Mouse (Mus musculus): ENCODE results near the gene Lsamp.
"Not testable (repeated sequence)": the region's sequence is repeated elsewhere in the genome, so short reads cannot be mapped to it uniquely, and the experiment has no call there.

Gene Lsamp

GRCm38 (mm10) chr16:41912584-41913193 is 1928.5 kb downstream of the Lsamp start:
- in situ Hi-C loops (cut with MboI; ENCODE audit: low pct_unique_long_range_greater_than_20kb in 1 of 2, low sequenced_read_pairs in 2 of 2, unreplicated experiment in 1 of 2), result no loop called here

- in situ Hi-C loops (cut with MboI; ENCODE audit: low pct_unique_long_range_greater_than_20kb in 1 of 2, low sequenced_read_pairs in 2 of 2, unreplicated experiment in 1 of 2), result no loop called here
Measured at GRCm38 (mm10) chr16:41913346-41913745, 1929.2 kb downstream of the Lsamp start.

GRCm38 (mm10) chr16:41916342-41916741 is 1932.2 kb downstream of the Lsamp start:
- in situ Hi-C loops (cut with MboI; ENCODE audit: low pct_unique_long_range_greater_than_20kb in 1 of 2, low sequenced_read_pairs in 2 of 2, unreplicated experiment in 1 of 2), result no loop called here

GRCm38 (mm10) chr16:41917057-41917821 is 1933.1 kb downstream of the Lsamp start:
- in situ Hi-C loops (cut with MboI; ENCODE audit: low pct_unique_long_range_greater_than_20kb in 1 of 2, low sequenced_read_pairs in 2 of 2, unreplicated experiment in 1 of 2), result no loop called here

- in situ Hi-C loops (cut with MboI; ENCODE audit: low pct_unique_long_range_greater_than_20kb in 1 of 2, low sequenced_read_pairs in 2 of 2, unreplicated experiment in 1 of 2), result no loop called here
Measured at GRCm38 (mm10) chr16:41929546-41929945, 1945.4 kb downstream of the Lsamp start.

- in situ Hi-C loops (cut with MboI; ENCODE audit: low pct_unique_long_range_greater_than_20kb in 1 of 2, low sequenced_read_pairs in 2 of 2, unreplicated experiment in 1 of 2), result no loop called here
Measured at GRCm38 (mm10) chr16:41935701-41936100, 1951.5 kb downstream of the Lsamp start.

GRCm38 (mm10) chr16:41936908-41937595 is 1952.9 kb downstream of the Lsamp start:
- in situ Hi-C loops (cut with MboI; ENCODE audit: low pct_unique_long_range_greater_than_20kb in 1 of 2, low sequenced_read_pairs in 2 of 2, unreplicated experiment in 1 of 2), result no loop called here

GRCm38 (mm10) chr16:41937596-41937990 is 1953.4 kb downstream of the Lsamp start:
- in situ Hi-C loops (cut with MboI; ENCODE audit: low pct_unique_long_range_greater_than_20kb in 1 of 2, low sequenced_read_pairs in 2 of 2, unreplicated experiment in 1 of 2), result no loop called here

- in situ Hi-C loops (cut with MboI; ENCODE audit: low pct_unique_long_range_greater_than_20kb in 1 of 2, low sequenced_read_pairs in 2 of 2, unreplicated experiment in 1 of 2), result no loop called here
Measured at GRCm38 (mm10) chr16:41938258-41938657, 1954.1 kb downstream of the Lsamp start.

DNA sequence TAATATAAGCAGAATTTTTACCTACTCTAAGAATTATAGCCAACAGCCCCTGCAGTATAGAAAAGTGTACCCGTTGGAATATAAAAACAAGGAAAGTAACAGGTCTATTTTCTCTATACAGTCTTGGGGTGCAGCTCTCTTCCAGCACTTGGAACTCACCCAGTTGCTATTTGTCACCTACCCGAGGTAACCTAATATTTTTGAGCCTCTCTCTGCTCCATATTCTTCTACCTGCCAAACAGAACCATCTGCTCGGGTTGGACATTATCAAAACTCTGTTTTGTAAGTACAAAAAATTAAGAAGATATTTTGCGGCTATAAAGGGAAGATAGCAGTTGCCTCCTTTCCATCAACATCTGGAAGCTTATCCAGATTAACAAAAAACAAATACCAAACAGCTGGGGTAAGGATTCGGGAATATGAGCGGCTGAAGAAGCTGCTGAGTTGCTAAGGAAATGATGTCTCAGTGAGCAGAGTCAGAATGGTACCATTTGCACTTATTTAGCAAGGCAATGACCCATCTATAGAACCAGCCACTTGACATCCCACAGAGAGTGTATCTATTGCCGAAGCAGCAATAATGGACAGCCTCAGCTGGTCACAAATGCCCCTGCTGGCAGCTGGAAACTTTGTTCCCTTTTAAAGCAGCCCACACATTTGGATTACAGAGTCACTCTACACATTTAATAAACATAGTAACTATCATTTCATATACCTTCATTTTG is 1957.6 kb downstream of the Lsamp start:
- in situ Hi-C loops (cut with MboI; ENCODE audit: low pct_unique_long_range_greater_than_20kb in 1 of 2, low sequenced_read_pairs in 2 of 2, unreplicated experiment in 1 of 2), result no loop called here

- in situ Hi-C loops (cut with MboI; ENCODE audit: low pct_unique_long_range_greater_than_20kb in 1 of 2, low sequenced_read_pairs in 2 of 2, unreplicated experiment in 1 of 2), result no loop called here
Measured at GRCm38 (mm10) chr16:41957811-41958210, 1973.7 kb downstream of the Lsamp start.

- in situ Hi-C loops (cut with MboI; ENCODE audit: low pct_unique_long_range_greater_than_20kb in 1 of 2, low sequenced_read_pairs in 2 of 2, unreplicated experiment in 1 of 2), result no loop called here
Measured at GRCm38 (mm10) chr16:41965636-41966035, 1981.5 kb downstream of the Lsamp start.

DNA sequence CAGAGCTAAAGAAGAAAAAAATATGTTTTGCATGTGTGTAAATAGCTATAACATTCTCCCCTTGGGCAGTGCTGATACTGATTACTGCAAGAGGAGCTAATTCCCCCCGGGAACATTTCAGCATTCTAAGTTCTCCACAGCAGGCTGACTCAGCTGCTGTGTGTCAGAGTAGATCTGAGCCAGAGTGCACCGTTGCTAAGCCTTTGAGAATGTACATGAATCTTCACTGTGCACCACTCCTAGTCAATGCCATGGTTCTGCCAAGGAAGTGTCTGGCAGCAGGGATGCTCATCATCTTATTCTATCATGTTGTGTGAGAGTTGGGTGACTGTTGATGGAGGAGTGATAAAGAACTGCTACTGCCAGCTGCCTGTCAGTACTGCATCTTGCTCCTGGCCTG is 1985.1 kb downstream of the Lsamp start:
- in situ Hi-C loops (cut with MboI; ENCODE audit: low pct_unique_long_range_greater_than_20kb in 1 of 2, low sequenced_read_pairs in 2 of 2, unreplicated experiment in 1 of 2), result no loop called here

- in situ Hi-C loops (cut with MboI; ENCODE audit: low pct_unique_long_range_greater_than_20kb in 1 of 2, low sequenced_read_pairs in 2 of 2, unreplicated experiment in 1 of 2), result no loop called here
Measured at GRCm38 (mm10) chr16:41974866-41975719, 1990.9 kb downstream of the Lsamp start.

DNA sequence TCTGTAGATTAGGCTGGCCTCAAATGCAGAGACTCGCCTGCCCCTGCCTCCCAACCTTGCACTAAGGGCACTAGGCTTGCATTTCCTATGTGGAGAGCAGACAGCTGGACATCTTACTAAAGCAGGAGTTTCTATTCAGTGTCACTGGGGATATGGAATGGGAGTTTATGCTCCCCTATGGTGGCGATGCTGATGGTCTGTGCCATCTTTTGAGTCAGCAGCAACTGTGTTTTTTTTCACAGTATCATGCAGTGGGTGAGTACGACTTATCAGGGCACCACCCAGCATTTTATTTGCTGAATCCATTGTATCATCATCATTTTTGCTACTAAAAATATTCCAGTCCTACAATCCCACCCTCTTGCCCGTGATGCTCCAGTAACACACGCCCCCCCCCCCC is 1992.7 kb downstream of the Lsamp start:
- in situ Hi-C loops (cut with MboI; ENCODE audit: low pct_unique_long_range_greater_than_20kb in 1 of 2, low sequenced_read_pairs in 2 of 2, unreplicated experiment in 1 of 2), result no loop called here

DNA sequence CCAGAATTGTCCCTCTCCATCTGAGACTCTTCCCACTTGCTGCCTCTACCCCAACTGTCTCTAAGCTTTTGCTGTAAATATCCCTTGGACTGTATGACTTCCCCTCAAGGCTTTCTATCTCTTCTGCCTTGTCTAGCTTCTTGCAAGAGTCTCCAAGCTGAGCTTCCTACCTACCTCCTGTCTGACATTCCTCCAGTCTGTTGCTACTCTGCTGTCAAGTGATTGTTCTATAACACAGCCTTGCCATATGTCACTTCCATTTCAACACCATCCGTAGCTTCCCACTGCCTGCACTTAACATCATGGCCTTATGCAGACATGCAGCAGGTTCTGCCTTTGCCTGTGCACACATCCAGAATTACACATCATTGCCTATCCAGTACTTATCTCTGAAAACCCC is 2012.8 kb downstream of the Lsamp start:
- in situ Hi-C loops (cut with MboI; ENCODE audit: low pct_unique_long_range_greater_than_20kb in 1 of 2, low sequenced_read_pairs in 2 of 2, unreplicated experiment in 1 of 2), result no loop called here

DNA sequence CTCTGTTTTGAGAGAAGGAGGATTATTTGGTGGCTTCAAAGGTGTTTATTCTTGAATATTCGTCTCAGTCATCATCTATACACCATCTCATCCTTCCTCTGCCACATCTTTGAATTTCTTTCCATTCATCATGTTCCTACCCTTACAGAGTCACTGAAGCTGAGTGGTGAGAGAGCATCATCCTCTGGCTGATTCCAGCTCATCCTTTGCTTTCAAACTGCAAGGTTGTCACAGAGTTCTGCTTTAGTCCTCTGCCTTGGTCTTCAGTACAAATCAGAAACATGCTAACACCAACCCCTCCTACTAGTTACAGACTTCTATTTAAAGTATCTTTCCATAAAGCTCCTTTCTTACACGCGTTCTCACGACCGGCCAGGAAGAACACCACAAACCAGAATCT is 2018.8 kb downstream of the Lsamp start:
- in situ Hi-C loops (cut with MboI; ENCODE audit: low pct_unique_long_range_greater_than_20kb in 1 of 2, low sequenced_read_pairs in 2 of 2, unreplicated experiment in 1 of 2), result no loop called here

- in situ Hi-C loops (cut with MboI; ENCODE audit: low pct_unique_long_range_greater_than_20kb in 1 of 2, low sequenced_read_pairs in 2 of 2, unreplicated experiment in 1 of 2), result not testable (repeated sequence)
Measured at GRCm38 (mm10) chr16:42003506-42003905, 2019.3 kb downstream of the Lsamp start.

Measured in mouse embryonic stem cell (cell line).